Mouse (Mus musculus): ENCODE results near the gene Apaf1.

The Apaf1 gene

GRCm38 (mm10) chr10:90974491-90974890 is 108.1 kb downstream of the Apaf1 start:
- DNase-seq (ENCODE audit: low read depth, low spot score): no peak

- no peak for DNase-seq (ENCODE audit: low read depth, low spot score)
Measured at GRCm38 (mm10) chr10:90974084-90974483, 108.5 kb downstream of the Apaf1 start.

GRCm38 (mm10) chr10:90970560-90970959 is 112.0 kb downstream of the Apaf1 start:
- no peak for DNase-seq (ENCODE audit: low read depth, low spot score)

- peak; percentile 35 for DNase-seq (ENCODE audit: low read depth, low spot score)
Measured at GRCm38 (mm10) chr10:90969355-90970174, 113.0 kb downstream of the Apaf1 start.

- DNase-seq (ENCODE audit: low read depth, low spot score): no peak
Measured at GRCm38 (mm10) chr10:90968247-90968646, 114.3 kb downstream of the Apaf1 start.

- no peak for DNase-seq (ENCODE audit: low read depth, low spot score)
Measured at GRCm38 (mm10) chr10:90966821-90967220, 115.7 kb downstream of the Apaf1 start.

GRCm38 (mm10) chr10:90965671-90966315 is 116.8 kb downstream of the Apaf1 start:
- no peak for DNase-seq (ENCODE audit: low read depth, low spot score)

- no peak for DNase-seq (ENCODE audit: low read depth, low spot score)
Measured at GRCm38 (mm10) chr10:90964511-90964910, 118.1 kb downstream of the Apaf1 start.

- DNase-seq (ENCODE audit: low read depth, low spot score): no peak
Measured at GRCm38 (mm10) chr10:90960374-90960773, 122.2 kb downstream of the Apaf1 start.

GRCm38 (mm10) chr10:90953821-90954220 is 128.7 kb downstream of the Apaf1 start:
- no peak for DNase-seq (ENCODE audit: low read depth, low spot score)

GRCm38 (mm10) chr10:90953103-90953709 is 129.4 kb downstream of the Apaf1 start:
- no peak for DNase-seq (ENCODE audit: low read depth, low spot score)

- no peak for DNase-seq (ENCODE audit: low read depth, low spot score)
Measured at GRCm38 (mm10) chr10:90947608-90948373, 134.8 kb downstream of the Apaf1 start.

GRCm38 (mm10) chr10:90947043-90947442 is 135.5 kb downstream of the Apaf1 start:
- no peak for DNase-seq (ENCODE audit: low read depth, low spot score)

- no peak for DNase-seq (ENCODE audit: low read depth, low spot score)
Measured at GRCm38 (mm10) chr10:90942001-90942700, 140.4 kb downstream of the Apaf1 start.

- no peak for DNase-seq (ENCODE audit: low read depth, low spot score)
Measured at GRCm38 (mm10) chr10:90940521-90941520, 141.7 kb downstream of the Apaf1 start.
